Mouse (Mus musculus) adrenal gland, postnatal 10 days (tissue): ENCODE data around the gene Osbpl10. TPM values are rescaled to one million over a fixed set of nuclear protein-coding genes. Genes with fewer than 3 reads are reported as not detected.
A peak's percentile ranks its signal among the peaks of the same experiment; 100 is the strongest.
"Not testable (repeated sequence)": the region's sequence is repeated elsewhere in the genome, so short reads cannot be mapped to it uniquely, and the experiment has no call there.

ENCODE experiments used
- DNase-seq: peaks from one replicate; pipeline ENCODE4 v3.0.0; 2021; ENCODE audit warnings: mixed read lengths
- long read RNA-seq, 2 experiments: library from polyadenylated mRNA; stranded (forward); transcript quantifications; one replicate each; pipeline ENCODE4 v2.0.0; 2021
- total RNA-seq, 2 experiments: library from RNA; stranded (reverse); gene quantifications; 2 replicates each; pipeline ENCODE4 v1.2.3; 2021

Osbpl10 gene
- 1 to 10 TPM; 8.1 to 8.5 TPM for total RNA-seq
- long read RNA-seq, experiment 1, partial matches to known transcripts: 1 of 5 reads
- long read RNA-seq, experiment 1, other reads (novel, unspliced or antisense): 1 of 5 reads
- long read RNA-seq, experiment 2, partial matches to known transcripts: 1 of 5 reads
- long read RNA-seq, experiment 2, other reads (novel, unspliced or antisense): 1 of 5 reads

DNA sequence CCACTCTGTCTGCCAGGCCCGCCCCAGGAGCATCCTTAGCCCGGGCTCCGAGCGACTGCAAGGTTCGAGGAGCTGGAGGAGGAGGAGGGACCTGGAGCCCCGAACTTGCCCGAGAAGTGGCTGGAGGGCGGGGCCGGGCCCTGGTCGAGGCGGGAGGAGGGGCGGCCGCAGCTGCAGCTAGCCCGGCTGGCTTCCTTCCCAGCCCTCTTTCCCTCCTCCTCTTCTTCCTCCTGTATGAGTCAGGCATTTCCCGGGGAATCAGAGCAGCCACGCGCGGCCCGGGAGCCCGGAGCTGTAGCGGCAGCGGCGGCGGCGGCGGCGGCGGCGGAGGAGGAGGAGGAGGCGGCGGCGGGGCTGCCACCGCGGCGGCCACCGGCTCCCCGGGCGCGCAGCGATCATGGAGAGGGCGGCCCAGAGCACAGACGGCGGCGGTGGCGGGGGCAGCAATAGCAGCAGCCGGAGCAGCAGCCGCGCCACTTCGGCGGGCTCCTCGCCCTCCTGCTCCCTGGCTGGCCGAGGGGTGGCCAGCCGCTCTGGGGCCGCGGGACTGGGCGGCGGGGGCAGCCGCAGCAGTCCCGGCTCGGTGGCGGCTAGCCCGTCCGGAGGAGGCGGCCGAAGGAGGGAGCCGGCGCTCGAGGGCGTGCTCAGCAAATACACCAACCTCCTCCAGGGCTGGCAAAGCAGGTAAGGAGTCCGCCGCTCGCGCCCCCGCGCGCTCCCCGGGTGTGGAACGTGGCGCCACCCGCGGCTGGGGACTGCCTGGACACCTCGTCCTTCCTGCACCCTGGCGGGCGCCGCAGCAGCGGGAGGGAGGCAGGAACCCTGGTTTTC, at the start of gene Osbpl10:
Gene Osbpl10 (plus strand): TSS at position 289 of the 831 bp plus-strand sequence.
- peak; percentile 88 for DNase-seq

DNA sequence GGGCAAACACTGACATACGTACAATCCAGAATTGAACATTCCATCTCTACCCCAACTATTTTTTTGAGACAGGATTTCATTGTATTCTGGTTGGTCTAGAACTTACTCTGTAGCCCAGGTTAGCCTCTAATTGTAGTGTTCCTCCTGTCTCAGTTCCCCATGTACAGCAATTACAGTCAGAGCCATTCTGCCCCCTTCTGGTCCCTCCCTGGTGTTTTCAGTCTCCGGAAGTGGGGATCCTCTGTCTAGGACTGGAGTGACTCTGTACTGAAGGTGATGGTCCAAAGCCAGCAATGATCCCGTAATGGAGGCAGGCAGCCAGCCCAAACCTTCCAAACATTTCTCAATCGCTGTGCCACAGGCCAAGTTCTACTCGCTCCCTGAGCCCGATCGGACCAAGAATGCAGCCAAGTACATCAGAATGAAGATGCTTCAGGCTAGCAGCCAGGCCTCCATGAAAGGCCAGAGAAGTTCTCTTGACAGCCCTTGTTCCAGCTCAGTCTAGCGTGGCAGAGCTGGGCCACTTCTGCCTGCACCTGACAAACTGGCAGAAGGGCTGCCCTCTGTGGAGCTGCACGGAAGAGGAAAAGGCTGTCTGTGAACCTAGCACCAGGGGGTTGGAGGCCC, 47.8 kb upstream of the Osbpl10 start:
- peak; percentile 81 for DNase-seq

DNA sequence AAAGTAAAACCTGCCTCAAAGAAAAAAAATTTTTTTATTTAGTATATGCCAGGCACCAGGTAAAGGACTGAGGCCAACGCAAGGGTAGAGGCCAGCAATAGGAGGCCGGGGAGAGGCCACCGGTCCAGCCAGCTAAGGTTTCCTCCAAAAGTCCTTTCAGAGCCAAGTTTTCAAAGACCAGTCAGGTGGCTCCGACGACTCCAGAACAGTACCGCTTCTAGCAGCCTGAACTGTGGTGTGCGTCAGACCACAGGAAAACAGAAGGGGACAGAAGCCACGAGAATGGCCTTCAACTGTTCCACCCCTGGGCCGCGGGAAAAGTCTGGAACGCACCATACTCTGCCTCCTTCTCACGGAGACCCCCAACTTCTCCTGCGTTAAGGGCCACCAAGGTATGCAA, 45.8 kb upstream of the Osbpl10 start:
- peak; percentile 44 for DNase-seq

DNA sequence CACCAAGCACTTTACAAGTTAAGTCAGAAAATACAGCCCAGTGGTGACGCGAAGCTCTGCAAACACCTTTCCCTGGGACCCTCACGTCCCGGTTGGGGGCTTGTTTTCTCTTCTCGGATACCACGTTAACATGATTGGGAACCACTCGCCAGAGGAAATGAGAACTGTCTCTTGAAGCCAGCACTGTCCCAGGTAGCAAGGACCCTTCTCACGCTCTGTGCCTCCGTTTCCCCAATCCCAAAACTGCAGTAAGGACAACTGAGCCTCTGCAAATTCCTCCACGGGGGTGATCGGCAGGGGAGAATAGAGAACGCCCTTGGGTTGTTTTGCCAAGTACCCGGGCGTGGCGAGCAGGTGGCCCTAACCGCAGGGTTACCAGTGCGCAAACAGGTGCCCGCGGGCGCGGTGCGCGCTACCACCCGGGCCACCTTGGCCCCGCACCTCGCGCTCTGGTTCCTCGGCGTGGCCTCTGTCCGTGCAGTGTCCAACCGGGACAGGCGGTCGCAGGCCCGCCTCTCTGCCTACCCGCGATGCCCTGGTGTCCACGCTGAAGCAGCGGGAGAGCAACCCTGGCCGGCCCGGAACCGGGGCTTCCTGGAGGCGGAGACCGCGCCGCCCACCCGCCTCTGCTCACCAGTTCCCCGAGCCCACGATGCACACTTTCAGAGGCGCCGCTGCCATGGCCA, 45.2 kb upstream of the Osbpl10 start:
- DNase-seq: no peak

DNA sequence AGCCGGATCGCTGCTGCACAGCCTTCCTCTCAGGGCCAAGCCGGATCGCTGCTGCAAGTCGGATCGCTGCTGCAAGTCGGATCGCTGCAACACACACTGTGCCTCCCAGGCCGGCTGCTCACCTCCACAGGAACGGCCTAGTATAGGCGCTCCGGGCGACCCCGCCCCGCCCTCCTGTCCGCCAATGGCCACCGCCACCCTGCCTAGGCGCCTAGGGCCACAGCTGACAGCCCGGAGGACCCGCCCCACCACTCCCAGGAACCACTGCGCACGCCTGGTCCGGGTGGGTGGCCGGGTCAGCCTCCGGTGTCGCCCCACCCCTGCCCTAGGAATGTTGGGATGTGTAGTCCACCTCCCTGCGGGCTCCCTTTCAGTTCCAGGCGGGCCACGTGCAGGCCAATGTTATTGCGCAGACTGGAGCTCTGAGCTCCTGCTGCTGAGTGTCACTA, 44.6 kb upstream of the Osbpl10 start, which contains the start of gene Gpd1l:
Gene Gpd1l (minus strand): TSS at position 265 of the 449 bp plus-strand sequence.
- DNase-seq: peak; percentile 99

DNA sequence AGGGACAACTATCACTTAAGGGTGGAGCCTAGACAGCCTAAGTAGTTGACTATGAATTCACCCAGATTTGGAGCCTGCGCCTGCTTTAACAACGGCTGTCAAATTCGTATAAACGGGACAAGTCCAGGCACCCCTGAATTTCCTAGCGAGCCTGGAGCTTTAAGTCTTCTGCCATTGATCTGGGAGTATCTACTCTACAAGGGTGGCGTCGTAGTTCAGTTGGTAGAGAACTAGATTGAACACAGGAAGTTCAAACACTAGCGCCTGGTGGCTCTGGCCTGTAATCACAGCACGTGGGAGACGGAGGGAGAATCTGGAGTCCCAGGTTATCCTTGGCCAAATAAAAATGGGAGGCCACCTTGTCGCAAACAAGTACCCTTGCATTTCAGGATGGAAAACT, 44.1 kb upstream of the Osbpl10 start:
- no peak for DNase-seq

DNA sequence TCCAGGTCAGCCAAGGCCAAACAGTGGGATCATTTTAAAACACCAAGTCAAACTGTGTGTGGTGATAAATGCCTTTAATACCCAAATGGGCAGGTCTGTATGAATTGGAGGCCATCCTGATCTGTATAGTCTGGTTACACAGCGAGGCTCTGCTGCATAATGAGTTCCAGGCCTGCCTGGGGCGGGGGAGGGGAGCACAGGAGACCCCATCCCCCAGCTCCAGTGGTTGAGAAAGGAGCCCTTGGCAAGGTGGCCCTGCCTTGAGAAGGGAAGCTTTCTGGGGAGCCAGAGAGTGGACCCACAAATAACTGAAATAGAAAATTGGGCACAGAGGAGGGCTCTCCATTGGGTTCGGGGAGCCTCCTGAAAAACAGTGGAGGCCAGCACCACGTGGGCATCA, 43.0 kb upstream of the Osbpl10 start:
- no peak for DNase-seq

DNA sequence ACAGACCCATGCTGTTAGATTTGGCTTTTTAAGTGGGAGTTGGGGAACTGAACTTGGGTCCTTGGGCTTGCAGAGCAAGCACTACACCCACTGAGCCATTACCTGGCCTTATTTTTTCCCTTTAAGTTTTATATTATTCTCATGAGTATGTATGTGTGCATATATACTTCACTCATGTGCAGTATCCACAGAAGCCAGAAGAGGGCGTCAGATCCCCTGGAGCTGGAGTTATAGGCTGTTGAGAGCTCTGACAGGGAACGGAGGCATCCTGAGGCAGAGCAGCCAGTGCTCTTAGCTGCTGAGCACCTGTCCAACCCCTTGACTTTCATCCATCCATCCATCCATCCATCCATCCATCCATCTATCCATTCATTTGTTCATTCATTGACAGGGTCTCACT, 41.7 kb upstream of the Osbpl10 start:
- DNase-seq: no peak

DNA sequence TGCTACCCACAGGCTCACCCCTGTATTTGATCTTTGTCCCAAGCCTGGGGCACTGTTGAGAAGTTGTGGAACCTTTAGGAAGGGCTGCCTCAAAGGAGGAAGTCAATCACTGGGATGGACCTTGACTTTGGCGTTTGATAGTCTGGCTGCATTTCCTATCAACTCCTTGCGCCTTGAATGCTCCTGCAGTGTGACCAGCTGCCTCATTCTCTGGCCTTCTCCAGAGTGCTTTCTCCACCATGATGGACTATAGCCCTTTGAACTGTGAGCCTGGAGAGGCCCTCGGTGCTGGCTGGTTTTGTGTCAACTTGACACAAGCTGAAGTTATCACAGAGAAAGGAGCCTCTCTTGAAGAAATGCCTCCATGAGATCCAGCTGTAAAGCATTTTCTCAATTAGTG, 33.7 kb upstream of the Osbpl10 start:
- DNase-seq: no peak

DNA sequence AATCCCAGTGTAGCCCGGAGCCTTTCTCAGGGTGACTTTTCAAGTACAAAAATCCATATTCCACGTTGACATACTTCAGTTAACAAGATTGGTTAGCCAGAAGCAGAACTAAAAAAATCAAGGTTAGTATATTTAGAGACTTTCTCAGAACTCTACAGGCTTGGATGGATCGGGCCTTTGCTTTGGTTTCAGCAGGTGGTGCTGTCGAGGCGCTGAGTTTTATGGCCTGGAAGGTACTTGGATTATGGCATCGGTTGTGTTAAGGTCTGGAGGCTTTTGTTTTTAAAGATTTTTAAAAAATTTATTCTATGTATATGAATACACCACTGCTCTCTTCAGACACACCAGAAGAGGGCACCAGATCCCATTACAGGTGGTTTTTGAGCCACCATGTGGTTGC, 32.8 kb upstream of the Osbpl10 start:
- DNase-seq: no peak

DNA sequence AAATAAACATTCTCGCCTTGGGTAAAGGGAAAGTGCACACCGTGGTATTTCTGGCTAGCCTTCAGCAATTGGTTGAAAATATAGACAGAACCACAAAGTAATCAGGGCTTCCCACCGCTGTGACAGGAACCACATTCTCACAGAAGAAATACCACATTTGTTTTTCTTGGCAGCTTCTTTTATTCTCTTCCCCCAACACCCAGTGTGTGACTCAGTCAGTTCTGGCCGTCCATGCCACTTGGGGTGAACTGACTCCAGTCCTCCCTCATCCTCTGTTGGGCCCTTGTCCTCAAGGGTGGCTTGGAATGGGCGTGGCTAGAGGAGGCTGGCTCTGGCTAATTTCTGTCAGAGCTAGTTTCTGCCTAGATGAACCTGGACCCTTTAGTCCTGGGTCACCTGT, 30.0 kb upstream of the Osbpl10 start:
- peak; percentile 32 for DNase-seq

DNA sequence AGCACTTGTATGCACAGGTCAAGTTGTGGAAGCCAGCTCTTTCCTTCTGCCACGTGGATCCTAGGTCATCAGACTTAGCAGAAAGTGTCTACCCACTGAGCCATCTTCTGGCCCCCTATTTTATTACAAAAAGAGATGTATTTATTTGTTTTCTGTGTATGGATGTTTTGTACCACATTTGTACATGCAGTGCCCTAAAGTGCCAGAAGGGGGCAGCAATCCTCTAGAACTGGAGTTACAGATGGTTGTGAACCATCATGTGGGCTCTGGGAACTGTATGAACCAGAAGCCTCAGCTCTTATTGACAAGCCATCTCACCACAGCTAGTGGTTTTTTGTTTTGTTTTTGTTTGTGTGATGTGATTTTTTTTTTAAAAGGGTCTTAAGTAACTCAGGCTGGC, 25.5 kb upstream of the Osbpl10 start:
- DNase-seq: no peak

DNA sequence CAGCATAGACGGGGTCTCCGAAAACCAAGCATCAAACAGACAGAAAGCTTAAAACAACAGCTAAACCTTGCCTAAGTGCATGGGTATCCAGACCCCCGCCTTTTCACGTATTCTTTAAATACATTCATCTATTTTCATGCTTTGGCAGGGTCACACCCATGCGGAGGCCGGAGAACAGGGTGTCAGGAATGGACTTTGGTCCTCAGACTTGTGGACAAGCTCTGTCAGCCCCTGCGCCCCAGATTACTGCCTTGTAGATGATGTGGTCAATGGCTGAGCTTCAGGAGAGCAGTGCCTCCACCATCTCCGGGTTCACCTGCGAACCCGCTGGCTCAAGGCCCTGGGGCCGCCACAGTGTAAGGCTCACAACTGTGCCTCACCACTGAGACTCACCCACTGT, 23.0 kb upstream of the Osbpl10 start:
- no peak for DNase-seq

DNA sequence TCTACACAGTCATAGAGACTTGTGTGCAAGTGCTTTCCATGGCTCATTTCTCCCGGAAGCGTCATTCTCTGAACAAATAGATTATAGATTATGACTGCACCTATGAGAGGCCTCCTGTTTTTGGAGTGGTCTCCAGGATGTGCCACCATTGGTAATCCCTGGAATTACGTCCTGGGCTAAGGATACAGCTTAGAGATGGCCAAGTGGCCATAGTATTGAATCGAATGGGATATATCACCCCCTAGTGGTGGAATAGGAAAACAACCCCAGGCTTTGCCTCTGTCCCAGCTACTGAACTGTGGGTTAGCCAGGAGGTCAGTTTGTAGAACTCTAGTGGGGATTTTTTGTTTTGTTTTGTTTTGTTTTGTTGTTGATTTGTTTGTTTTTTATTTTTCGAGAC, 21.4 kb upstream of the Osbpl10 start:
- peak; percentile 44 for DNase-seq

DNA sequence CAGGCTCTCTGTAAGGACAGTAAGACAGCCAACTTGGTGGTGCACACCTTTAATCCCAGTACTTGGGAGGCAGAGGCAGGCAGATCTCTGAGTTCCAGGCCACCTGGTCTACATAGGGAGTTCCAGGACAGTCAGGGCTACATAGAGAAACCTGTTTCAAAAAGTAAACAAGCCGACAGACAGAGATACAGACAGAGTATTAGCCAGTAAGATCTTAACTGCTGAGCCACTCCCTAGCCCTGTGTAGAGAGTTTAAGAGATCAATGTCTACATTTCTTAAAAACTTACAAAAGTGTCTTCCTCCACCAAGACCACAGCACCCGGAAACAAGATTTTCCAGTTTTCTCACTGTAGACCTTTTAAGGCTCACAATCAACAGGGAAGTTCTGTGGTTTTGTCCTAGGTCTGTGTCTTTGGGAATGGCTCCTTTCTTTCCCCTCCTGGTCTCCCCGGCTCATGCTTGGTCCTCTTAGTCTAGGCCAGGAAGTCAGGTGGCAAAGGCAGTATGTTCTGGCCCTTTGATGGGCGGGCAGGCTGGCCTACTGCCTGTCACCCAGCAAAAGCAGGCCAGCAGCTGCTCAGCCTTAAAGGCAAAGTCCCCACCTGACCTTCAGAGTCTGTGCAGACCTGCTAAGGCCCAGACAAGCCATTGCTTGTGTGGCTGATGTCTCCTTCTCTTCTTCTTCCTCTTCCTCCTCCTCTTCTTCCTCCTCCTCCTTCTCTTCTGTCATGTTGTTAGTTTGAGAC, 18.2 kb upstream of the Osbpl10 start:
- peak; percentile 34 for DNase-seq

DNA sequence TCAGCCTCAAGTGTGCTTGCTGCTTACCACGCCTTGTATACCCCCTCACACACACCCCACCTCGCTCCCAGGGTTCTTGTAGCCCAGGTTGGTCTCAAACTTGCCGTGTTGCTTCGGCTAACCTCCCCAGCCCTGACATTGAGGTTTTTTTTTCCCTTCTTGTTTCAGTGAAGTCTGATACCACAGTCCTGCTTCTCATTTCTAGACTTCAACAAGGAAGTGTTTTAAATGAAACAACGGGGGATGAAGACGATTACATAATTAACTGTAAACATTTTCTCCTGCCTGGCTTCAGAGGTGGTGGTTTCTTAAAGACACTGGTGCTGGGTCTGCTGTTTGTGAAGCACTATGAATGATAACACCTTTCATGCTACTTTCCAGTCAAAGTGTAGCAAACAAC, 17.5 kb upstream of the Osbpl10 start:
- no peak for DNase-seq

DNA sequence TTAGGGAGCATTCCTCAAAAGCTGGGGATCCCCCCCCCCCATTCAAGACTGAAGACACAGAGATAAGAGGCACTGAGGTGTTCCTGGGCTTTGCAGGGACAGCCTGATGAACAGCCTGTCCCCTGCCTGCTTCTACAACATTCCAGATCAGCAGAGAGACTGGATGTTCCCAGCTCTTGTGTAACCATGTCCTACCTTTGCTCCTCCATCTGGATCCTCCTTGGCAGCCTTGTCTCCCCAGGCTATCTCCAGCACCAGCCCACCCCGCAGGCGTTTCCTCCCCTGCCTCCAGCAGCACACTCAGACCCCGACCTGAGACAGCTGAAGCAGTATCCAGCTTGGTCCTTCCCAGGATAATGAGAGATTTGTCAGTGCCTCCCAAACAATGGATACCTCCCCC, 14.3 kb upstream of the Osbpl10 start:
- DNase-seq: no peak

DNA sequence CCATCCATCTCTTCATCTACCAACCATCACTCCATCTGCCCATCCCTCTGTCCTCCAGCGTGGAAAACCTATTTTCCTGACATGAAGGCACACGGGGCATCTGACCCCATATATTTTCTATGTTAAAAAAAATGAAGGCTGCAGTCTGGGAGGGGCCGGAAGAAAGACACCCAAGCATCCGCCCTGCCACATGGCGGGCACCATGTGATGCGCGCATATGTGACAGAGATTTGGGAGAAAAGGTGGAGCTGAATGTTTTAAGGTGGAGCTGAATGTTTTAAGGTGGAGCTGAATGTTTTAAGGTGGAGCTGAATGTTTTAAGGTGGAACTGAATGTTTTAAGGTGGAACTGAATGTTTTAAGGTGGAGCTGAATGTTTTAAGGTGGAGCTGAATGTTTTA, 12.1 kb upstream of the Osbpl10 start:
- not testable (repeated sequence) for DNase-seq

DNA sequence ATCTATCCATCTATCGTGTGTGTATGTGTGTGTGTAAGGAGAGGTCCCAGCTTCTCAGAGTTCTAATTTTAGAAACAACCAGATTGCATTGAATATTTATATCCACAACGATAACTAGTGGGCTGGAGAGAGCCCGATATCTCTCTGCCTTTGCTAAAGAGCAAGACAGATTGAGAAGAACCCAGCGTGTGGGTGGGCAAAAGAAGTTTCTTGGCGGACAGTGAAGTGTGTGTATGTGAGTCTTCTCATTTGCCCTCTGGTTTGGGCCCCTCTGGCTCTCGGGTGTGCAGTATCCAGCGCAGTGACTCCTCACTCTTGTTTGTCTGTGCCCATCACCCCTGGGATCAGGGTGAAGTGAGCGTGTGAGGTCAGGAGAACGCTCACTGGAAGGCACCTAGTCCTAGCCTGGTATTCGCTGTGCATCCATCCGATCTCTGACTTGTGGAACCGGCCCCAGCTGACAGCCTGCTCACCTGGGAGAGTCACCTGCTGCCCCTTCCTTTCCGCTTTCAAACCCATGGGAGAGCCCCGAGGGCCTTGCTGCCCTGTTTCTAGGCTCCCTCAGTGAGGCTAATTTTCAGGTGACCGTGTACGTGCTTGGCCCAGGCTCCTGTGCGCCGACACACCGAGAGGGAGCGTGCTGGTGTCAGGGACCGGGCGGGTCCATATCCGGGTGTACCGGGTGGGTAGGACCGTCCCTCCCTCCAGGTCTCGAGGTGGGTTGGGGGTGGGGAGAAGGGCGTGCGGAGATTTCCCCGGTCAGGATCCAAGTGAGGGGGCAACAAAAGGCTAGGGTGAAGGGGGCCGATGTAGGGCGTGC, 698 bp upstream of the Osbpl10 start:
- DNase-seq: no peak

DNA sequence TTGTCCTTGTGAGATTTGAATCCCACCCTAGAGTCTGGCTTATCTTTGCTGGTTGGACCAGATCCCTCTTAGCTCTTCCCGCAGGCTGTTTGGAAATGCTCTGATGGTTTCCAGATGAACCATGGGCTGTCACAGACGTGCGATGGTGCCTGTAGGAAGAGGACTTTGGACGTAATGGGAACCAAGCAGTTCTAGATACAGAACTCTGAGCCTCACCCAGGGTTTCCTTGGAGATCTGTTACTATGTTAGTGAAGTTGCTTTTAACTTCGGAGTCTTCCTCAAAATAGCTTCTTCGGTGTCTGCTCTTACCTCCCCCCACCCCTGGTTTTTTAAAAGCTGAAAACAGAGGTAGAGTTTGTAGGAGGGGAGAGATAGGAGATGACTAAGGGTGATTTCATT, 1.6 kb downstream of the Osbpl10 start:
- DNase-seq: no peak

DNA sequence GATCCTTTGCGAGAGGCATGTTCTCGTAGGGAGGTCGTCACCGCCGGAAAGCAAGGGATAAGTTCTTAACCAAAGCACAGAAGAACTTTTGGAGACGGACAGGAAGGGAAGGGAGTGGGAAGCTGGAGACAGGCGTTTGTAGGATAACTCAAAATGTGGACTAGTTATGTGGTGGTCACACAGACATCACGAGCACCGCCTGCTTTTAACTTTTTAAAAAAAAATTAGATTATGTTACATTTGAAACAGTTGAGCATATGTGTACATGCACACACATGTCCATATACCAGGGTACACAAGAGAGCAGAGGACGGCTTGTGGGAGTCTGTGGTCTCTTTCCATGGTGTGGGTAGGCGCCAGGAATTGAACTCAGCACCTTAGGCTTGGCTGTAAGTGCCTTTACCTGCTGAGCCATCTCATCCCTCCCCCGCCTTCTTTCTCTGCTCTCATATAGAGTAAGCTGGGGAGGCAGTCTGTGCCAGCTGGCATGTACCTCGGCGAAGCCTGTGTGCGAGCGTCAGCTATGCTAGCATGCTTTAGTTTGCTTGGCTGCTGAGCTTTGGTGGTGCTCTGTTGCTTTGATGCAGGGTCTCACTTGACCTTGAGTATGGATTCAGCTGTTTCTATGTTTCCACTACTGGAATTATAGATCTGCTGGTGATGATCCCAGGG, 4.5 kb downstream of the Osbpl10 start, which contains the start of gene Rps27rt:
Gene Rps27rt (minus strand): TSS at position 51 of the 672 bp plus-strand sequence.
- DNase-seq: no peak
